Mouse (Mus musculus): ENCODE measurements around the gene Ly6c1. TPM values are rescaled to one million over a fixed set of nuclear protein-coding genes. Genes with fewer than 3 reads are reported as not detected.
"Not testable (repeated sequence)": the region's sequence is repeated elsewhere in the genome, so short reads cannot be mapped to it uniquely, and the experiment has no call there.

Ly6c1 gene
- 806 and 848 TPM in 2 replicates for polyA plus RNA-seq (2012; rRNA removed)

DNA sequence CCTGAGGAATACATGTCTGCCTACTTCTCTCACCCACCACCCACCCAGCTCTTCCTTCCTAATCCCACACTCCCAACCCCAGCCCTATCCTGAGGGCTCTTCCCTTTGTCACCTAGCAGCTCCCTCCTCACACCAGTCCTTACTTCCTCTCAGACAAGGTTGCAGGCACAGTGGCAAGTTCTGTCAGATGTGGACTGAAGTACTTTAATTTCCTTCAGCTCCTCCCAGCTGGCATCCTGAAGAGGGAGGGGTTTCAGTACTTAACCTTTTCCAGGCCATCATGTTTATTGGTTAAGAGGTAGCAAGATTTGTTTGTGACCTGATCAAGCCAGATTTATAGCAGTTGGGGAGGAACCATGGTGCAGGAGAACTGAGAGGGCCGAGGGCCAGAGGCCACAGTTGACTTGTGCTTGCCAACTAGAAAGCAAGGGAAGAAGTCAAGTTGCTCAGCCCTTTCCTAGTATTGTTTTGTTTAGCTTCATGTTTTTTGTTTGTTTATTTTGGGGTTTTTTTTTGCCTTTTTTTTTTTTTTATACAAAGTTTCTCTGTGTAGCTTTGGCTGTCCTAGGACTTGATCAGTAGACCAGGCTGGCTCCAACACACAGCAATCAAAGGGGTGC lies at the start of gene Ly6c1:
TSS of gene Ly6c1 (minus strand) at position 189 of the 620 bp plus-strand sequence.
- Histone ChIP-seq H3K4me3 (replicated peaks; ENCODE audit: extremely low read depth, low read depth, low read length) (peak within 1 kb of the TSS; percentile 52), H3K4me1 (ENCODE audit: control insufficient read depth, insufficient read depth, low read length) (peaks cover 10% of the 10 kb centered on the region)
- DNase-seq, result not testable (repeated sequence)
- 16% methylated on average over 1 of the region's 1 CpGs for WGBS

DNA sequence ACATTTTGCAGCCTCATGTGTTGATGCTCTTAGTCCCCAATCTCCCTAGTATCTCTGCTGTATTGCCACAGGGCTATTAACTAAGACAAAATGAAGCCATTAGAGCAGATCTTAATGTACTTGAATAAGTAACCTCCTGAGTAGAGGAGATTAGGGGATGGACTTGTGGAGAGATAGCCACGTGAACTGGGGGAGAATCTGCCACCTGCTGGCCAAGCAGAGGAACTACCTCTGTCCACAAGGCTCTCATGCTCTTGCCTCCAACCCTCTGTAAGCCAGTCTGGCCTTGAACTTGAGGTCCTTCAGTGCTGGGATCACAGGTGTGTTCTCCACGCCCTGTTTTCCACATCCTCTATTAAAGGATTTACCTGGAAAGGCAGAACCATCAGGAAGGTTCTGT lies 39.4 kb upstream of the Ly6c1 start:
- not testable (repeated sequence) for H3K4me3 ChIP-seq (replicated peaks; ENCODE audit: extremely low read depth, low read depth, low read length); H3K4me1 ChIP-seq (ENCODE audit: control insufficient read depth, insufficient read depth, low read length); DNase-seq
- WGBS, result 8% methylated on average over 2 of the region's 2 CpGs

DNA sequence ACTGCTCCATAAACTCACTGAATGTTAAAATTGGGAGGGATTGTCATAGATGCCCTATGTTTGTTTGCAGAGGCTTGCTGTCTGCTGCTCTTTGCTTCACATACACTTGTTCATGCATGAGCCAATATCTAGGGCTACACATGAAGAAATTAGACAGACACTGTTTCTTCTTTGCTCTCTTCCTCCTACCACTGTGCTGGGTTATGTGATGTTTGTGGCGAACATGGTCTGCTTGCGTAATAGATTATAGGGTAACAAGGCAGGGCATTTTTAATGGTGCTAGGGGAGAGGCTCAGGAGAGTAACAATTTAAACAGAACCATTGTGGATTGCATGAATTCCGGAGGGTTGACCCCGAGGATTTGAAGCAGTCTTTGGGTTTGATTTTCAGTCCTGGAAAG lies 21.3 kb upstream of the Ly6c1 start:
- H3K4me1 ChIP-seq (ENCODE audit: control insufficient read depth, insufficient read depth, low read length), result no peaks in the 10 kb centered on the region
- 79% methylated on average over 4 of the region's 4 CpGs for WGBS
- no peak overlapping the region for H3K4me3 ChIP-seq (replicated peaks; ENCODE audit: extremely low read depth, low read depth, low read length)
- TF ChIP-seq CTCF (IDR thresholded peaks at IDR 0.05; ENCODE audit: insufficient read depth, low read length) (no peak), POLR2A (IDR thresholded peaks at IDR 0.05; ENCODE audit: borderline replicate concordance, extremely low read depth, low read depth, low read length) (no peak)
- DNase-seq, result no peak

- peak; percentile 54 for TF ChIP-seq CTCF (IDR thresholded peaks at IDR 0.05; ENCODE audit: insufficient read depth, low read length)
- peak; percentile 73 for DNase-seq
These were observed 13.5 kb upstream of the Ly6c1 start for GRCm38 (mm10) chr15:75062030-75062574.

GRCm38 (mm10) chr15:75060505-75060904 lies 11.9 kb upstream of the Ly6c1 start:
- H3K4me3 ChIP-seq (replicated peaks; ENCODE audit: extremely low read depth, low read depth, low read length), result no peak overlapping the region
- peak; percentile 60 for DNase-seq
- peak; percentile 87 for TF ChIP-seq CTCF (IDR thresholded peaks at IDR 0.05; ENCODE audit: insufficient read depth, low read length)
- TF ChIP-seq POLR2A (IDR thresholded peaks at IDR 0.05; ENCODE audit: borderline replicate concordance, extremely low read depth, low read depth, low read length), result no peak
- no peaks in the 10 kb centered on the region for H3K4me1 ChIP-seq (ENCODE audit: control insufficient read depth, insufficient read depth, low read length)

More at GRCm38 (mm10) chr15:75062030-75062574, 13.5 kb upstream of the Ly6c1 start:
- 36% methylated on average over 6 of the region's 6 CpGs for WGBS
- not testable (repeated sequence) for H3K4me1 ChIP-seq (ENCODE audit: control insufficient read depth, insufficient read depth, low read length); H3K4me3 ChIP-seq (replicated peaks; ENCODE audit: extremely low read depth, low read depth, low read length)

GRCm38 (mm10) chr15:75055985-75056384 lies 7.4 kb upstream of the Ly6c1 start:
- no peak for DNase-seq
- H3K4me1 ChIP-seq (ENCODE audit: control insufficient read depth, insufficient read depth, low read length), result peaks cover 5% of the 10 kb centered on the region
- 66% methylated on average over 2 of the region's 2 CpGs for WGBS
- no peak overlapping the region for H3K4me3 ChIP-seq (replicated peaks; ENCODE audit: extremely low read depth, low read depth, low read length)
- no peak for TF ChIP-seq CTCF (IDR thresholded peaks at IDR 0.05; ENCODE audit: insufficient read depth, low read length)
- no peak for TF ChIP-seq POLR2A (IDR thresholded peaks at IDR 0.05; ENCODE audit: borderline replicate concordance, extremely low read depth, low read depth, low read length)

DNA sequence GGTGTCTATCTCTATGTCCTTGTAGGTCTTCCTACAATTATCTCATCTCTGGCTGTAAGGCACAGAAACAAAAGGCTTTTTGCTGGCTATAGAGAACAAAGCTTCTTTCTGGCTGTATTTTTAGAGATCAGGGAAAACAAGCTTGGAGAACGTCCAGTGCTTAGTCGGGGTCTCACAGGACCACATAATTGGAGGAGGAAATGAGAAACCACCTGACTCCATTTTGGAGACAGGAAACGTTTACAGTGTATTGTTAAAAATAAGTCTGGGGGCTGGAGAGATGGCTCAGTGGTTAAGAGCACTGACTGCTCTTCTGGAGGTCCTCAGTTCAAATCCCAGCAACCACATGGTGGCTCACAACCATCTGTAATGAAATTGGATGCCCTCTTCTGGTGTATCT lies 6.8 kb upstream of the Ly6c1 start:
- H3K4me3 ChIP-seq (replicated peaks; ENCODE audit: extremely low read depth, low read depth, low read length); DNase-seq; H3K4me1 ChIP-seq (ENCODE audit: control insufficient read depth, insufficient read depth, low read length): not testable (repeated sequence)
- WGBS, result 30% methylated on average over 3 of the region's 3 CpGs

GRCm38 (mm10) chr15:75052414-75052813 lies 3.8 kb upstream of the Ly6c1 start:
- not testable (repeated sequence) for DNase-seq; H3K4me3 ChIP-seq (replicated peaks; ENCODE audit: extremely low read depth, low read depth, low read length)
- WGBS, result 58% methylated on average over 2 of the region's 2 CpGs
- peaks cover 10% of the 10 kb centered on the region for H3K4me1 ChIP-seq (ENCODE audit: control insufficient read depth, insufficient read depth, low read length)

DNA sequence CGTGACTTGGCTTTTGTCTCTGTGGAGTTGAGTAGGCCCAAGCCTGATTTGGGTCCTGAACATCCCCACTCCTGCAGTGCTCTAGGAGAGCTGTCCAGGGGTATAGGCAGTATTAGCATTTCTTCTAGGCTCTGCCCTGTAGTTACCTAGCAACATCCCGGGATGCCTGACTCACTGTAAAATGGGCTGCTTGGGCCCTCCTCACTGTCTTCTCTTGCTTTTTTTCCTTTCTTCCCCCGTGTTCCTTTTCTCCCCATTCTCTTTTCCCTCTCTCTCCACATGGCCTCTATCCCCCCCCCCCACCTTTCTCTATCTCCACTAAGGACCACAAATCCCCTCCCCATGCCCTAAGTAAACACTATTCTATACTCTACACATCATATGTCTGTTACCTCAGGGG lies 2.5 kb upstream of the Ly6c1 start:
- not testable (repeated sequence) for H3K4me3 ChIP-seq (replicated peaks; ENCODE audit: extremely low read depth, low read depth, low read length); DNase-seq
- H3K4me1 ChIP-seq (ENCODE audit: control insufficient read depth, insufficient read depth, low read length), result peaks cover 10% of the 10 kb centered on the region
- 51% methylated on average over 3 of the region's 3 CpGs for WGBS

DNA sequence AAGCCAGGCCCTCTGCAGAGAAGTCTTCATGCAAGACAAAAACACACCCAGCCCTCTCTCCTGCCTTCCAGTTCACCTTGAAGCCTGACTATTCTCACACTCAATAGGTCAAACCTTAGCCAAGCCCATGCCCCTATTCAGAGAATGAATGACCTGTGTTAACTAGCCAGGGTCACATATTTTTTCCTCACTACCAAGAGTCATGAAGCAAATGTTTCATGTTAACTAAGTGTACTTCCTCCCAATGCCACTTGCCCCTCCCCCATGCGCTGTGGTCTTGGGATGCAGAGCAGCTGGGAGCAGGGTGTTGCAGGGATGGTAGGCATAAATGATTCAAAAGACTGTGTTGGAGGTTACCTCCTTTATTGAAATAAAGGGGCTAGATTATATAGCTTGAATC lies 2.0 kb upstream of the Ly6c1 start:
- not testable (repeated sequence) for H3K4me3 ChIP-seq (replicated peaks; ENCODE audit: extremely low read depth, low read depth, low read length); DNase-seq
- H3K4me1 ChIP-seq (ENCODE audit: control insufficient read depth, insufficient read depth, low read length), result peaks cover 10% of the 10 kb centered on the region
- WGBS, result 90% methylated on average over 1 of the region's 1 CpGs

GRCm38 (mm10) chr15:75049811-75050210 lies 1.2 kb upstream of the Ly6c1 start:
- H3K4me1 ChIP-seq (ENCODE audit: control insufficient read depth, insufficient read depth, low read length), result peaks cover 10% of the 10 kb centered on the region
- not testable (repeated sequence) for DNase-seq; H3K4me3 ChIP-seq (replicated peaks; ENCODE audit: extremely low read depth, low read depth, low read length)
- 28% methylated on average over 2 of the region's 2 CpGs for whole genome bisulfite sequencing

DNA sequence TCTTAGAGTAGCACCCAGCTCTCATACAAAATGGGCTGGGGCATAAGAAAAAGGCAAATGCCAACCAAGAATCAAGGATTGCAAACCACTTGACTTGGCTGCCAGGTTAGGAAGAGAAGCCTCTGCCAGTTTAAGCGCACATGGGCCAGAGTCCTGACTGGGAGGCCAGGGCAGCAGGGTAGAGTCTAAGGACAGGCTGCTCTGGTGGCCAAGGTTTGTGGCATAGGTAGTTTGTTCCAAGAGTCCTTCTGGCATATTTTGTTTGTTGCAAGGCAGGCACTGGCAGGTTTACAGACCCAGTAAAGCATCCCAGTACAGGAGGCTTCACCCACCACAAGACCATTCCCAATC lies 685 bp downstream of the Ly6c1 start:
- DNase-seq, result not testable (repeated sequence)
- Histone ChIP-seq H3K4me1 (ENCODE audit: control insufficient read depth, insufficient read depth, low read length) (peaks cover 10% of the 10 kb centered on the region), H3K4me3 (replicated peaks; ENCODE audit: extremely low read depth, low read depth, low read length) (peak overlapping the region; percentile 52)
- 59% methylated on average over 1 of the region's 1 CpGs for WGBS

DNA sequence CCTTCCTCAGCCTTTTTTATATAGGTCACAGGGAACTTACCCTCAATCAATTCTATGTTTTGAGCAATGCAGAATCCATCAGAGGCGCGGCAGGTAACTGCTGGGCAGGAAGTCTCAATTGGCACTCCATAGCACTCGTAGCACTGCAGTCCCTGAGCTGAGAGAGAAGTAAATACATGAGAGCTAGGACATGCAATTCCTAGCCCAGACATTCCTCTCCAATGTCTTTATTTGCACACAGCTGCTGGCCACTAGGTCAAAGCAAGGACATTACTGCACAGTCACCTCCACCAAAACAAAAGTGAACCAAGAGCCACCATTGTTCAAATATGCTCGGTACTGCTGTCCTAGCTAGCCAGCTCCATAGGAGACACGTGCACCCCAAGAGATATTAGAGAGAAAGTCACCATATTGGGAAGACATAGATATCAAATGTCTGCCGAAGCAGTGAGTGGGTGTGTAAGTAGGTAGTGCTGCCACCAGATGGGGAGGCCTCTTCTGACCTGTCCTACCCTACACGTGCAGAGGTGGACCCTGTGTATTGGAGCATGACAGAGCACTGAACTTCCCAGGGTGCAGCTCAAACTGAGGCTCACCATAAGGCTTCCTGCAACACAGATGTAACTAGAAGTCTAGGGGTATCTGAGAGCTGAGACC lies 1.2 kb downstream of the Ly6c1 start:
- H3K4me1 ChIP-seq (ENCODE audit: control insufficient read depth, insufficient read depth, low read length); DNase-seq: not testable (repeated sequence)
- H3K4me3 ChIP-seq (replicated peaks; ENCODE audit: extremely low read depth, low read depth, low read length), result peak overlapping the region; percentile 47
- 33% methylated on average over 5 of the region's 7 CpGs for WGBS

- not testable (repeated sequence) for DNase-seq; H3K4me3 ChIP-seq (replicated peaks; ENCODE audit: extremely low read depth, low read depth, low read length); H3K4me1 ChIP-seq (ENCODE audit: control insufficient read depth, insufficient read depth, low read length)
- 54% methylated on average over 3 of the region's 3 CpGs for WGBS
These were observed 3.1 kb downstream of the Ly6c1 start for GRCm38 (mm10) chr15:75045501-75045900.

Data from lung, adult 2 months (tissue).